Mouse (Mus musculus): ENCODE results near the gene Lsamp. TPM values are rescaled to one million over a fixed set of nuclear protein-coding genes. Genes with fewer than 3 reads are reported as not detected.
A peak's percentile ranks its signal among the peaks of the same experiment; 100 is the strongest.

Gene Lsamp
- polyA plus RNA-seq, 1 experiment from 2014 or later: 0.04 TPM

DNA sequence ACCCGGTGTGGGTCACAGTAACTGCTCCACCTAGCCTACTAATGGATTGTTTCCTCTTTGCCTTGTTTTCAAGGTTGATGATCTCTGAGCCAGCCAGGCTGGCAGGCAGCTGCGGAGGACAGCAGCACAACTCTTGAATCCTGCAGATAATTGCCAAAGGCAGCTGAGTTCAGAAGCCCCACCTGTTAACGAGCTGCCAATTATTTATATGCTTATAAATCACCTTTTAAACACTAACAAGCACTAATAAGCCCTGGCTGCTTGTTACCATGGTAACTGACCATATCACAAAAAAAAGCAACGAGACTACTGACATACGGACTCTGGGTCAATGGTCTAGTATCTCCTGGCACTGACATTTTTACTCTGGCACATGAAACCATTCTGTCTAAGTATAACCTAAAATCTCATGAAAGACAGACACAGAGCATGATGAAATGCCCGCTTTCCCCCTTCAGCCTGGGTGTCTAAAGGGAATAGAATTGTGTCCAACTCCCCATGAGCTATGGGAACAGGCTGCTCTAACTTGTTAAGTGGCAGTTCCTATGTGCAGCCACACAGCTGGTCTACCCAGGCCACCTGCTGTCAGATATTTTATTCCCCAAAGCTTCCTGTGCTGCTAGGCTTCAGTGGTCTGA, 1526.9 kb downstream of the Lsamp start:
- no peak for TF ChIP-seq CTCF (IDR thresholded peaks at IDR 0.05; ENCODE audit: low read depth)
- Histone ChIP-seq H3K27ac (ENCODE audit: low read depth) (no peak overlapping the region), H3K9me3 (ENCODE audit: low read length) (no peaks in the 10 kb centered on the region), H3K27me3 (ENCODE audit: insufficient read depth, low read length) (no peaks in the 10 kb centered on the region), H3K4me1 (ENCODE audit: insufficient read depth) (no peaks in the 10 kb centered on the region), H3K36me3 (replicated peaks; ENCODE audit: insufficient read depth, low read length) (no peaks in the 10 kb centered on the region), H3K4me2 (ENCODE audit: low read depth, low read length) (no peak overlapping the region), H3K4me3 (ENCODE audit: low read depth, low read length) (no peak overlapping the region), H3K9ac (replicated peaks) (no peak overlapping the region)
- DNase-seq (no peak), ATAC-seq (no peak)
- WGBS (ENCODE audit: insufficient replicate concordance): 67% methylated on average over 6 of the region's 6 CpGs

DNA sequence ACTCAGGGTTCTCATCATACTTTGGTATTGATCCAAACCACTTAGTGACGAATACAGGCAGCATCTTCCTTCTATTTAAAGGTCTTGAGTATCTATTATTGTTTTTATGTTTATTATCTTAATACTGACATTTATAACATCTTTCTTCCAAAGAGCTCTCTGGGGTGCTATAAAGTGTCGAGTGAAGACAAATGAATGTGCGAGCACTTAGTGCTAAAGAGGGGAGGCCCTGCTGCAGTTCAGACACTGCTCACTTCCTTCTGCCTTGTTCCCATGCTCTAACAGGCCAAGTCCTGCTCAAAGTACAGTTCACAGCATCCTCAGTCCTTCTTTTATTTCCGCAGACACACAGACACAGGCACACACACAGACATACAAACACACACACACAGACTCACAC, 1537.4 kb downstream of the Lsamp start:
- H3K9me3 ChIP-seq (ENCODE audit: low read length): no peaks in the 10 kb centered on the region
- no peak for DNase-seq
- no peak overlapping the region for H3K27ac ChIP-seq (ENCODE audit: low read depth)
- WGBS (ENCODE audit: insufficient replicate concordance): 56% methylated on average over 4 of the region's 4 CpGs
- no peak overlapping the region for H3K9ac ChIP-seq (replicated peaks)
- no peak overlapping the region for H3K4me3 ChIP-seq (ENCODE audit: low read depth, low read length)
- no peaks in the 10 kb centered on the region for H3K36me3 ChIP-seq (replicated peaks; ENCODE audit: insufficient read depth, low read length)
- H3K4me2 ChIP-seq (ENCODE audit: low read depth, low read length): no peak overlapping the region
- no peak for ATAC-seq
- no peaks in the 10 kb centered on the region for H3K4me1 ChIP-seq (ENCODE audit: insufficient read depth)
- H3K27me3 ChIP-seq (ENCODE audit: insufficient read depth, low read length): no peaks in the 10 kb centered on the region
- no peak for TF ChIP-seq CTCF (IDR thresholded peaks at IDR 0.05; ENCODE audit: low read depth)
- TF ChIP-seq EP300 (IDR thresholded peaks at IDR 0.05; ENCODE audit: low read depth): no peak

DNA sequence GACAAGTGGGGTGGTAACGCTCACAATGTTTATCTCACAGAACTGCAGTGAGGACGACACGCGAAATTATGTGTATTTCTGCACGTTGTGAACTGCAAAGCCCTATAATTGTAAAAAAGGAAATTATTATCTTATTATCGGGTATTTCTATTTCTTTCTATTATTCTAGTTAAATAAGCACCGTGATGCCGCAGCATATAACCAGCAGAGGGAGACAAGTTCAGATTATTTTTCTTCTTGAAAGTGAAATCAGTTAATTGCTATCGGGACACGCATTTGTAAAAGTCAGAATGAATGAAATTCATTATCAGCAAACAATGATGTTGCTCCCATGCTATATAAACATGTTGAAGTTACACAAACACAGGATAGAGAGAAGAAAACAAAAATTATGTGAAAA, 1540.1 kb downstream of the Lsamp start:
- ATAC-seq: no peak
- Histone ChIP-seq H3K9ac (replicated peaks) (no peak overlapping the region), H3K27ac (ENCODE audit: low read depth) (no peak overlapping the region), H3K4me2 (ENCODE audit: low read depth, low read length) (no peak overlapping the region), H3K27me3 (ENCODE audit: insufficient read depth, low read length) (no peaks in the 10 kb centered on the region), H3K9me3 (ENCODE audit: low read length) (no peaks in the 10 kb centered on the region), H3K4me1 (ENCODE audit: insufficient read depth) (no peaks in the 10 kb centered on the region), H3K4me3 (ENCODE audit: low read depth, low read length) (no peak overlapping the region), H3K36me3 (replicated peaks; ENCODE audit: insufficient read depth, low read length) (no peaks in the 10 kb centered on the region)
- TF ChIP-seq EP300 (IDR thresholded peaks at IDR 0.05; ENCODE audit: low read depth) (no peak), CTCF (IDR thresholded peaks at IDR 0.05; ENCODE audit: low read depth) (no peak)
- 65% methylated on average over 10 of the region's 10 CpGs for WGBS (ENCODE audit: insufficient replicate concordance)
- DNase-seq: no peak

DNA sequence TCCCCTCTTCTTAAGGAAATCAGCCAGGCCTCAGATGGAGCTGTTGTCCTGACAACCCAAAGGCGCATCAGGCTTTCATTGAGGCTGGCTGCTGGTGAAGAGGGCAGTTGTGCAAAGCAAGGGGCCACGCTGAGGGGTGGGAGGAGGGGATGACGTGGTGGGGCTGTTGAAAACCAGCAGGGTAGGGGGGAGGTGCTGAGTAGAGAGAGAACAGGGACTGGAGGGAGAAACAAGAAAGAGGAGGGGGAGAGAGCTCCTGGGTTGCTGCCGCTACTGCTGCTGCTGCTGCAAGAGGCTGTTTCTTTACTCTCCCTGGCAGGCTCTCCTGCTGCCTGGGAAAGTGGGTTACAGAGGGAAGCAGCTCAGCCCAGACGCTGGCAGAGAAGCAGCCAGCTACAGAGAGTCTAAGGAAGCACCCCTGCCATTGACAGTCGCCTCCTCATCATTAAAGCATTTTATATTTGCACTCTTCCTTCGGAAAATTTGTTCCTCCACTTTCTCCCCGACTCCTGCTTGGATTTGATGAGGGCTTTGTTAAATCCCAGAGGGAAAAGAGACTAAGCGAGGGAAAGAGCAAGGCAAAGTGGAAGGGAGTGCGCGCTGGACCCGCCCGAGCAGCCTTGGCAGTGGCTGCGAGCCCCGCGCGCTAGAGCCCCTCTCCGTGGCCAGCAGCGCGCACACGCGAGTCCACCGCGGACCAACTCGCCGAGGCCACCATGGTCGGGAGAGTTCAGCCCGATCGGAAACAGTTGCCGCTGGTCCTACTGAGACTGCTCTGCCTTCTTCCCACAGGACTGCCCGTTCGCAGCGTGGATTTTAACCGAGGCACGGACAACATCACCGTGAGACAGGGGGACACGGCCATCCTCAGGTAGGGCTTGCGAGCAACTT, 1548.7 kb downstream of the Lsamp start:
- no peaks in the 10 kb centered on the region for H3K36me3 ChIP-seq (replicated peaks; ENCODE audit: insufficient read depth, low read length)
- ATAC-seq (no peak), DNase-seq (no peak)
- TF ChIP-seq EP300 (IDR thresholded peaks at IDR 0.05; ENCODE audit: low read depth) (no peak), CTCF (IDR thresholded peaks at IDR 0.05; ENCODE audit: low read depth) (no peak)
- no peaks in the 10 kb centered on the region for H3K9me3 ChIP-seq (ENCODE audit: low read length)
- no peaks in the 10 kb centered on the region for H3K4me1 ChIP-seq (ENCODE audit: insufficient read depth)
- no peak overlapping the region for H3K4me3 ChIP-seq (ENCODE audit: low read depth, low read length)
- H3K27me3 ChIP-seq (ENCODE audit: insufficient read depth, low read length): peaks cover 7% of the 10 kb centered on the region; the same call in 1 of the 2 replicates
- H3K9ac ChIP-seq (replicated peaks): no peak overlapping the region
- WGBS (ENCODE audit: insufficient replicate concordance): 2% methylated on average over 38 of the region's 38 CpGs
- H3K27ac ChIP-seq (ENCODE audit: low read depth): no peak overlapping the region
- peak overlapping the region; percentile 38 for H3K4me2 ChIP-seq (ENCODE audit: low read depth, low read length)

DNA sequence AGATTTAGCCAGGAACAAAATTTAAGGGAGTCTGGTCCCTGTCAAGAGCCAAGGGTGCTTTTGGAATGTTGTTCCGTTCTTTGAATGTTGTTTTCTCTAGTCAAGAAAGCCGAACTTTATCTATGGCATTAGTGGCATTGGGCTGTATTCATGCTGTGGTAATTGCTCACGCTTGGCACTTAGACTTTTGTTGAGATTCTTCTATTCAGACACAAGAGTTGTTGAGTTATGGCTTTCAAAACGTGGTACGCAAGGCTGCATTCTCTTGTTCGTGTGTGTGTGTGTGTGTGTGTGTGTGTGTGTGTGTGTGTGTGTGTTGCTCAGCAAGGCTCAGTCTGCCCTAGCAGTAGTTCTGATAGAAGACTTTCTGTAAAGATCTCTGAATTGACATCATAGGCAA, 1549.5 kb downstream of the Lsamp start:
- Histone ChIP-seq H3K9me3 (ENCODE audit: low read length) (no peaks in the 10 kb centered on the region), H3K4me2 (ENCODE audit: low read depth, low read length) (no peak overlapping the region), H3K9ac (replicated peaks) (no peak overlapping the region), H3K36me3 (replicated peaks; ENCODE audit: insufficient read depth, low read length) (no peaks in the 10 kb centered on the region), H3K4me1 (ENCODE audit: insufficient read depth) (no peaks in the 10 kb centered on the region), H3K27ac (ENCODE audit: low read depth) (no peak overlapping the region), H3K4me3 (ENCODE audit: low read depth, low read length) (no peak overlapping the region), H3K27me3 (ENCODE audit: insufficient read depth, low read length) (peaks cover 7% of the 10 kb centered on the region; the same call in 1 of the 2 replicates)
- no peak for TF ChIP-seq EP300 (IDR thresholded peaks at IDR 0.05; ENCODE audit: low read depth)
- no peak for TF ChIP-seq CTCF (IDR thresholded peaks at IDR 0.05; ENCODE audit: low read depth)
- no peak for ATAC-seq
- DNase-seq: no peak
- 22% methylated on average over 6 of the region's 6 CpGs for WGBS (ENCODE audit: insufficient replicate concordance)

DNA sequence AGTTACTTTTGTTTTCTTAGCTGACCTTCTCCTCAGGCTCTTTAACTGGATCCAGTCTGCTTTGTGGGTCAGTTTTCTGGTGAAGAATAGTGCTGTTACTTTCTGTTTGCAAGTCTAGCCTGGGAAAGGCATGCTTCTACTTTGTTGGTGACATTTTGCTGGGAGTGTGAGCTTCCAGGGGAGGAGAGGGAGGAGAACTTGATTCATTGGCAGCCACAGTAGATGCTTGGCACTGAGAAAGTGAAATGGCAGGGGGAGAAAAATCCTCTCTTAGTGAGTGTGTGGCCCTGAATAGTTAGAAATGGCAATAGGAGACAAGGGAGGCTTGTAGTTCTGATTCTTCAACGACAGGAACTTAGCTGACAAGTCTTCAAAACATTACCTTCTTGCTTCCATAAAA, 1551.6 kb downstream of the Lsamp start:
- H3K9ac ChIP-seq (replicated peaks): no peak overlapping the region
- no peak for ATAC-seq
- no peak for DNase-seq
- peaks cover 7% of the 10 kb centered on the region; the same call in 1 of the 2 replicates for H3K27me3 ChIP-seq (ENCODE audit: insufficient read depth, low read length)
- no peak for TF ChIP-seq CTCF (IDR thresholded peaks at IDR 0.05; ENCODE audit: low read depth)
- no peak for TF ChIP-seq EP300 (IDR thresholded peaks at IDR 0.05; ENCODE audit: low read depth)
- H3K4me3 ChIP-seq (ENCODE audit: low read depth, low read length): no peak overlapping the region
- H3K4me2 ChIP-seq (ENCODE audit: low read depth, low read length): no peak overlapping the region
- no peak overlapping the region for H3K27ac ChIP-seq (ENCODE audit: low read depth)
- no peaks in the 10 kb centered on the region for H3K36me3 ChIP-seq (replicated peaks; ENCODE audit: insufficient read depth, low read length)
- WGBS (ENCODE audit: insufficient replicate concordance): 74% methylated on average over 1 of the region's 1 CpGs
- no peaks in the 10 kb centered on the region for H3K4me1 ChIP-seq (ENCODE audit: insufficient read depth)
- H3K9me3 ChIP-seq (ENCODE audit: low read length): no peaks in the 10 kb centered on the region
